Mouse (Mus musculus) myocyte (in vitro differentiated cells): Measurements from ENCODE around the gene Slc37a3. TPM values are rescaled to one million over a fixed set of nuclear protein-coding genes. Genes with fewer than 3 reads are reported as not detected.
"Not testable (repeated sequence)": the region's sequence is repeated elsewhere in the genome, so short reads cannot be mapped to it uniquely, and the experiment has no call there.

ENCODE experiments used
- H3K27me3 ChIP-seq: one replicate; pipeline ENCODE4 v1.6.1; 2011; ENCODE audit not compliant: control insufficient read depth, insufficient read depth, insufficient read length
- H3K36me3 ChIP-seq: one replicate; pipeline ENCODE4 v1.6.1; 2011; ENCODE audit not compliant: control insufficient read depth, insufficient read depth
- H3K4me2 ChIP-seq: one replicate; pipeline ENCODE4 v1.6.1; 2011; ENCODE audit warnings: low read depth, control low read depth
- H3K4me3 ChIP-seq: one replicate; pipeline ENCODE4 v1.5.1; 2011; ENCODE audit warnings: mild to moderate bottlenecking, control low read depth, moderate library complexity
- H3K79me2 ChIP-seq: one replicate; pipeline ENCODE4 v1.6.1; 2011; ENCODE audit not compliant: control insufficient read depth, insufficient read depth
- H3ac ChIP-seq: one replicate; pipeline ENCODE4 v1.6.1; 2011; ENCODE audit not compliant: control insufficient read depth, insufficient read length
- CEBPB ChIP-seq: IDR thresholded peaks from 2 replicates; pipeline ENCODE4 v1.6.1; 2011; ENCODE audit warnings: mild to moderate bottlenecking, moderate library complexity; ENCODE audit not compliant: poor library complexity, insufficient read depth, severe bottlenecking
- E2F4 ChIP-seq: IDR thresholded peaks from one replicate; pipeline ENCODE4 v1.6.1; 2011; ENCODE audit warnings: mild to moderate bottlenecking, control low read depth, moderate library complexity; ENCODE audit not compliant: insufficient read depth
- MAX ChIP-seq: IDR thresholded peaks from one replicate; pipeline ENCODE4 v1.6.1; 2011; ENCODE audit warnings: low read depth, mild to moderate bottlenecking, control low read depth
- MYOD1 ChIP-seq, 3 experiments: IDR thresholded peaks; one replicate each; pipeline ENCODE4 v1.6.1; 2011; ENCODE audit warnings: control low read depth in 2 of 3, low read depth in 2 of 3, mild to moderate bottlenecking in 2 of 3, moderate library complexity in 1 of 3; ENCODE audit not compliant: insufficient read length in 2 of 3, control insufficient read depth in 1 of 3
- MYOG ChIP-seq, 3 experiments: IDR thresholded peaks; one replicate each; pipeline ENCODE4 v1.6.1; 2011; ENCODE audit warnings: control low read depth in 2 of 3, low read depth in 2 of 3, mild to moderate bottlenecking in 2 of 3; ENCODE audit not compliant: insufficient read length in 2 of 3, control insufficient read depth in 1 of 3, insufficient read depth in 1 of 3
- POLR2A ChIP-seq: IDR thresholded peaks from one replicate; pipeline ENCODE4 v1.6.1; 2011; ENCODE audit warnings: low read depth, mild to moderate bottlenecking, control low read depth, moderate library complexity; ENCODE audit not compliant: insufficient read length
- POLR2AphosphoS2 ChIP-seq: IDR thresholded peaks from one replicate; pipeline ENCODE4 v1.6.1; 2011; ENCODE audit warnings: low read depth, control low read depth; ENCODE audit not compliant: insufficient read length
- REST ChIP-seq: IDR thresholded peaks from one replicate; pipeline ENCODE4 v1.6.1; 2011; ENCODE audit warnings: mild to moderate bottlenecking, control low read depth, moderate library complexity; ENCODE audit not compliant: insufficient read depth, insufficient read length
- SRF ChIP-seq: IDR thresholded peaks from one replicate; pipeline ENCODE4 v1.6.1; 2011; ENCODE audit warnings: low read depth; ENCODE audit not compliant: control insufficient read depth, insufficient read length
- TCF12 ChIP-seq: IDR thresholded peaks from one replicate; pipeline ENCODE4 v1.6.1; 2011; ENCODE audit warnings: mild to moderate bottlenecking, control low read depth; ENCODE audit not compliant: poor library complexity, insufficient read depth, severe bottlenecking
- TCF3 ChIP-seq: IDR thresholded peaks from one replicate; pipeline ENCODE4 v1.6.1; 2011; ENCODE audit warnings: low read depth, control low read depth; ENCODE audit not compliant: insufficient read length
- USF1 ChIP-seq: IDR thresholded peaks from one replicate; pipeline ENCODE4 v1.6.1; 2011; ENCODE audit warnings: low read depth, mild to moderate bottlenecking, control low read depth, moderate library complexity
- polyA plus RNA-seq: library from polyadenylated mRNA; unstranded; fragments of >200 nt; fragmentation: generic; extraction: Trizol; gene quantifications from one replicate; pipeline ENCODE4 v1.2.1, GENCODE M21; 2012; ENCODE audit warnings: missing spikeins

The Slc37a3 gene
- polyA plus RNA-seq, 1 experiment = 18.3 TPM

DNA sequence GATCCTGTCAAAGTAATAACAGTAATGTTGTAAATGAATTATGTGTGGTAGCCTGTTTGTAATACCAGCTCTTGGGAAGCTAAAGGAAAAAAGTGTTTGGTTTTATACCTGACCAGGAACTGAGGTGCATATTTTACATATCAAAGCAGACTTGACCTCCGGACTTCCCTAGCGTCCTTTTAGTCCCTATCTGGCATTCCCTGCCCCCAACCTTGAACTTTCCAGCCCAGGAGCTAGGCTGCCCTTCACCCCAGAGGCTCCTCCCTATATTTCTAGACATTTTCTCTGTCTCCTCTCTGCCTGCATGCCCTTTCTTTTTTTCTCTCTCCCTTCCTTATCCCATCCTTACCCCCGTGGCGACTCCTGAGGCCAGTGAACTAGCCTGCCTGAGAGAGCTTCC is 43.4 kb upstream of the Slc37a3 start:
- no peak overlapping the region for H3ac ChIP-seq
- no peaks in the 10 kb centered on the region for H3K79me2 ChIP-seq
- peak overlapping the region; percentile 33 for H3K4me3 ChIP-seq
- H3K4me2 ChIP-seq = no peak overlapping the region
- H3K27me3 ChIP-seq = no peaks in the 10 kb centered on the region
- TF ChIP-seq USF1 = no peak
- H3K36me3 ChIP-seq = no peaks in the 10 kb centered on the region

DNA sequence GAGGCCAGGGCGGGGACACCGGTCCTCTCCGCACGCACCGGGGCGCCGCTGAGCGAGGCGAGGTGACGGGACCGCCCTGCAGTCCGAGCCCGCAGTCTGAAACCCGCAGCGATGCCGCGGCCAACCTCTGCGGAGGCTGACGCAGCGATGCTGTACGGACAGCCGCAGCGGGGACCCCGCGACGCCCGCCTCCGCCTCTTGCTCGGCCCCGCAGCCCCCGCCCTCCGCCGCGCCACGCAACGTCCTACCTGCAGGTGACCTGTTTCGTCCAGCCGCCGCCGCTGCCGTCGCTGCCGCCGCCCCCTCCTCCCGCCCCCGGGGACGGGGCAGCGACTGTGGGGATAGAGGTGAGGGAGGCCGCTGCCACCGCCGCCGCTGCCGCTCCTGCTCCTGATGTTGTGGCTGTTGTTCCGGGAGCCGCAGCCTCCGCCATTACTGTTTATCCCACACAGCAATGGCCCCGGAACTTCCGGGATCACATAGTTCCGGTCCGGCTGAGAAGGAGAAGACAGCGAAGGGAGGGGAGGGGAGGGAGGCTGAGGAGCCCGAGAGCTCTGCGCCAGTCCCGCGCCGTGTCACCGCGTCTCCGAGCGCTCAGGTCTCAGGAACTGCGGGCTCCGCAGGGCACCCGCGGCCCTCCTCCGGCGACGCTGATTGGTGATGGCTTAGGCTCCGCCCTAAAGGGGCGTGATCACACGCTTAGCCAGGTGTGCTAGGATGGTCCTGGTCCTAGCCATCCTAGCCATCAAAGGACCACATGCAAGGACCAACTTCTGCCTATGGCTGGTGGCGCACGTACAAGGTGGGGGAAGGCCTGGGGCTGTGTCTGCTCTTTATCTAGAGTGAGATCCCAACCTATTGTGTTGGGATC is 42.6 kb upstream of the Slc37a3 start, which contains the start of gene Mkrn1:
TSS of gene Mkrn1 (minus strand) at position 612 of the 871 bp plus-strand sequence.
- TF ChIP-seq POLR2AphosphoS2 (no peak), POLR2A (peak; percentile 56)
- no peaks in the 10 kb centered on the region for H3K27me3 ChIP-seq
- H3K4me3 ChIP-seq = peak within 1 kb of the TSS; percentile 33
- peak within 1 kb of the TSS; percentile 39 for H3ac ChIP-seq
- peak within 1 kb of the TSS; percentile 89 for H3K4me2 ChIP-seq
- no peaks in the 10 kb centered on the region for H3K79me2 ChIP-seq
- H3K36me3 ChIP-seq = no peaks in the 10 kb centered on the region

DNA sequence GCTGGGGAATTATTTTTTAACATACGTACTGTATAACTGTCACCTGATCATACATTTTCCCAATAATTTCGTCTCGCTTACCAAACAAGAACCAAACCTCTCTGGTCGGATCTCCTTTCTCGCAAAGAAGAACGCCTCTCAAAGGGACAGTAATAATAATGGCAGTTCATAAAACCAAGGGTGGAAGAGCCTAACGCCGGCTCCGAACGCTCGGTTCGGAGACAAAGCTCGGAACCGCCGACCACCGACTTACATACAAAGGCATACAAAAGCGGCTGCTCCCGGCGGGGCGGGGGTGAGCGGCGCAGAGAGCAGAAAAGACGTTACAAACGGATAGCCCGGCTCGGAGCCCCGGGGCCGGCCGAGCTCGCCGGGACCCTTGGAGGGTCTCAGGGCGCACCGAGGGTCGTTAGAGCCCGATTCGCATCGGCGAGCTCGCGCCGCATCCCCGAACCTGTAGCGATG is 41.9 kb upstream of the Slc37a3 start:
- H3K36me3 ChIP-seq = no peaks in the 10 kb centered on the region
- peak overlapping the region; percentile 33 for H3K4me3 ChIP-seq
- no peaks in the 10 kb centered on the region for H3K79me2 ChIP-seq
- H3ac ChIP-seq = peak overlapping the region; percentile 39
- TF ChIP-seq MYOD1 (IDR thresholded peaks at IDR 0.05; ENCODE audit: control insufficient read depth in 1 of 3, insufficient read length in 2 of 3, low read depth in 2 of 3) = no peak
- no peak for TF ChIP-seq E2F4
- no peak for TF ChIP-seq TCF12
- no peak for TF ChIP-seq REST
- TF ChIP-seq POLR2AphosphoS2 = no peak
- no peak for TF ChIP-seq TCF3
- peak overlapping the region; percentile 89 for H3K4me2 ChIP-seq
- H3K27me3 ChIP-seq = no peaks in the 10 kb centered on the region

DNA sequence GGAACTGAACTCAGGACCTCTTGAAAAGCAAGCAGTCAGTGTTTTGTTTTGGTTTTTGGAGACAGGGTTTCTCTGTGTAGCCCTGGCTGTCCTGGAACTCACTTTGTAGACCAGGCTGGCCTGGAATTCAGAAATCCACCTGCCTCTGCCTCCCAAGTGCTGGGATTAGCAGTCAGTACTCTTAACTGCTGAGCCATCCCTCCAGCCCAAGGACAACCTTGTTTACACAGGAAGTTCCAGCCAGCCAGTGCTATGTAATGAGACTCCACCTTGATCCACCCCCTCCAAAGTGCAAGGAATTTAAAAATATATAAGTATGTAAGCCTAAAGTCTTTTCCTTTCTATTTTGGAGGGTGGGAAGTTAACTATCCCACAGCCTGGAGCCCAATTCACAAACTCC is 39.2 kb upstream of the Slc37a3 start:
- H3K36me3 ChIP-seq = not testable (repeated sequence)

DNA sequence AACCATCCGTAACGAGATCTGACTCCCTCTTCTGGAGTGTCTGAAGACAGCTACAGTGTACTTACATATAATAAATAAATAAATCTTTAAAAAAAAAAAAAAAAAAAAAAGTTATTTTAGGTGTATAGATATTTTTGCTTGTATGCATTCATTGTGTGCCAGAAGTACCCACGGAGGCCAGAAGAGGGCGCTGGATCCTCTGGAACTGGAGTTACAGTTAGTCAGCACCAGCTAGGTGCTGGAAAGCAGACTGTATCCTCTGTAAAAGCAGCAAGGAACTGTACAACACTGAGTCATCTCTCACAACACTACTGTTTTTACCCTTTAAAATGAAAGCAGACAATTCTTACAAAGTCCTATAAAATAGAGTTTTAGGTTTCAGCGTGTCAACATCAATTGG is 38.3 kb upstream of the Slc37a3 start:
- no peak for TF ChIP-seq SRF
- TF ChIP-seq MYOD1 (IDR thresholded peaks at IDR 0.05; ENCODE audit: control insufficient read depth in 1 of 3, insufficient read length in 2 of 3, low read depth in 2 of 3) = no peak
- no peak for TF ChIP-seq E2F4
- no peak for TF ChIP-seq POLR2A
- no peak for TF ChIP-seq POLR2AphosphoS2
- TF ChIP-seq REST = no peak
- no peak for TF ChIP-seq CEBPB
- no peak for TF ChIP-seq TCF12
- TF ChIP-seq MAX = no peak
- TF ChIP-seq TCF3 = no peak
- TF ChIP-seq USF1 = no peak
- TF ChIP-seq MYOG (IDR thresholded peaks at IDR 0.05; ENCODE audit: control insufficient read depth in 1 of 3, insufficient read depth in 1 of 3, insufficient read length in 2 of 3, low read depth in 2 of 3) = no peak
- Histone ChIP-seq H3K36me3 (no peaks in the 10 kb centered on the region), H3ac (no peak overlapping the region), H3K79me2 (no peaks in the 10 kb centered on the region), H3K4me3 (no peak overlapping the region), H3K4me2 (no peak overlapping the region), H3K27me3 (no peaks in the 10 kb centered on the region)

More for the DNA sequence above, 39.2 kb upstream of the Slc37a3 start:
- H3K79me2 ChIP-seq, H3K4me2 ChIP-seq, H3K4me3 ChIP-seq, H3K27me3 ChIP-seq, H3ac ChIP-seq: not testable (repeated sequence)

DNA sequence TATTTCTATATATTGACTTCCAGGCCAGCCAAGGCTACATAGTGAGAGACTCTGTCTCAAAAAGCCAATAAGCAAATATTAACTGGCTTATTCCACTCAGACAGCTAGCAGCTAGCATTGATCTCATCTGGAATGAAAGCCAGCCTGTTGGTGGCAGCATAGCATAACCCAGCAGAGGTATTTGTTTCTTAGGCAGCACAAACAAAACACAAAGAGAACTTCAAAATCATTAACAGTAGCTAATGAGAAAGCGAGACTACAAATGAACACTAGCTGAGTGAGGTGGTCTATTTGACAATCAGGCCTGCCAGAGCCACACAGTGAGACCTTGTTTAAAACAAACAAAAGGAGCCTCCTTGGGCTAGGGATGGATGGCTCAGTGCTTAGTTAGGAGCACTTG is 36.6 kb upstream of the Slc37a3 start:
- Histone ChIP-seq H3K4me3 (no peak overlapping the region), H3K36me3 (no peaks in the 10 kb centered on the region), H3K27me3 (no peaks in the 10 kb centered on the region), H3ac (no peak overlapping the region), H3K79me2 (no peaks in the 10 kb centered on the region), H3K4me2 (no peak overlapping the region)
- TF ChIP-seq TCF3 = no peak
- no peak for TF ChIP-seq TCF12
- TF ChIP-seq MAX = no peak
- TF ChIP-seq MYOG (IDR thresholded peaks at IDR 0.05; ENCODE audit: control insufficient read depth in 1 of 3, insufficient read depth in 1 of 3, insufficient read length in 2 of 3, low read depth in 2 of 3) = no peak
- no peak for TF ChIP-seq POLR2A
- TF ChIP-seq USF1 = no peak
- no peak for TF ChIP-seq E2F4
- TF ChIP-seq POLR2AphosphoS2 = no peak
- TF ChIP-seq SRF = no peak
- TF ChIP-seq MYOD1 (IDR thresholded peaks at IDR 0.05; ENCODE audit: control insufficient read depth in 1 of 3, insufficient read length in 2 of 3, low read depth in 2 of 3) = no peak
- TF ChIP-seq REST = no peak
- no peak for TF ChIP-seq CEBPB
